Mouse (Mus musculus): ENCODE measurements at regions not wholly inside any gene's neighbourhood (a gene's known extent, or its start where the extent isn't known, plus 50 kb on each side); places are given as distances from the start of the nearest gene placed in this dataset.

GRCm38 (mm10) chr13:46088237-46088636 lies 123.4 kb upstream of the Atxn1 start:
- 0 out of 2 replicates have a peak, but pooled peaks have one; percentile 13 for TF ChIP-seq CTCF (IDR thresholded peaks at IDR 0.05)
- no peak for TF ChIP-seq EP300 (IDR thresholded peaks at IDR 0.05)

All from lung, postnatal 0 days (tissue).